Mouse (Mus musculus): ENCODE results near the gene Plxnc1. TPM values are rescaled to one million over a fixed set of nuclear protein-coding genes. Genes with fewer than 3 reads are reported as not detected.

Plxnc1 gene
- 2.3 and 3.9 TPM in 2 replicates for polyA plus RNA-seq (2014; fragmentation: Nextera tagmentation; extraction: Ambion mirVana)

GRCm38 (mm10) chr10:94944691-94945205, at the start of gene Plxnc1:
Gene Plxnc1 (minus strand): TSS chr10:94944835.
- H3K27me3 ChIP-seq (ENCODE audit: control insufficient read depth, insufficient read depth, low read length): peaks cover 29% of the 10 kb centered on the region
- 0% methylated on average over 26 of the region's 57 CpGs for WGBS
- peak within 1 kb of the TSS; percentile 68 for H3K9ac ChIP-seq (ENCODE audit: low read depth, low read length)
- H3K4me3 ChIP-seq (ENCODE audit: low read length): peak within 1 kb of the TSS; percentile 70
- no peaks in the 10 kb centered on the region for H3K36me3 ChIP-seq (ENCODE audit: control insufficient read depth, insufficient read depth, low read length)
- 0 out of 2 replicates have a peak, but pooled peaks cover 5% of the 10 kb centered on the region for H3K4me1 ChIP-seq (ENCODE audit: control insufficient read depth, insufficient read depth, low read length)
- no peaks in the 10 kb centered on the region for H3K9me3 ChIP-seq (ENCODE audit: control insufficient read depth, low read length)
- H3K27ac ChIP-seq (ENCODE audit: low read depth, low read length): no peak within 1 kb of the TSS
- peak within 1 kb of the TSS; percentile 97 for H3K4me2 ChIP-seq (replicated peaks; ENCODE audit: low read depth, low read length)
- peak; percentile 40; the same call in 1 of the 2 replicates for ATAC-seq (ENCODE audit: low FRiP score, low TSS enrichment)

- Histone ChIP-seq H3K9ac (ENCODE audit: low read depth, low read length) (no peak overlapping the region), H3K4me3 (ENCODE audit: low read length) (no peak overlapping the region), H3K4me1 (ENCODE audit: control insufficient read depth, insufficient read depth, low read length) (no peaks in the 10 kb centered on the region), H3K4me2 (replicated peaks; ENCODE audit: low read depth, low read length) (peak overlapping the region; percentile 21; the same call in 1 of the 2 replicates), H3K27ac (ENCODE audit: low read depth, low read length) (no peak overlapping the region), H3K36me3 (ENCODE audit: control insufficient read depth, insufficient read depth, low read length) (no peaks in the 10 kb centered on the region), H3K9me3 (ENCODE audit: control insufficient read depth, low read length) (no peaks in the 10 kb centered on the region), H3K27me3 (ENCODE audit: control insufficient read depth, insufficient read depth, low read length) (no peaks in the 10 kb centered on the region)
- 14% methylated on average over 9 of the region's 9 CpGs for whole genome bisulfite sequencing
- ATAC-seq (ENCODE audit: low FRiP score, low TSS enrichment): peak; percentile 53
Observed at GRCm38 (mm10) chr10:94992127-94992526, 47.5 kb upstream of the Plxnc1 start.

GRCm38 (mm10) chr10:94991564-94992097, 47.0 kb upstream of the Plxnc1 start:
- H3K4me2 ChIP-seq (replicated peaks; ENCODE audit: low read depth, low read length): peak overlapping the region; percentile 21
- H3K9me3 ChIP-seq (ENCODE audit: control insufficient read depth, low read length): no peaks in the 10 kb centered on the region
- 13% methylated on average over 17 of the region's 17 CpGs for WGBS
- ATAC-seq (ENCODE audit: low FRiP score, low TSS enrichment): peak; percentile 61; the same call in 1 of the 2 replicates
- no peak overlapping the region for H3K27ac ChIP-seq (ENCODE audit: low read depth, low read length)
- no peaks in the 10 kb centered on the region for H3K4me1 ChIP-seq (ENCODE audit: control insufficient read depth, insufficient read depth, low read length)
- H3K9ac ChIP-seq (ENCODE audit: low read depth, low read length): no peak overlapping the region
- no peaks in the 10 kb centered on the region for H3K36me3 ChIP-seq (ENCODE audit: control insufficient read depth, insufficient read depth, low read length)
- no peaks in the 10 kb centered on the region for H3K27me3 ChIP-seq (ENCODE audit: control insufficient read depth, insufficient read depth, low read length)
- H3K4me3 ChIP-seq (ENCODE audit: low read length): peak overlapping the region; percentile 0; the same call in 1 of the 2 replicates

GRCm38 (mm10) chr10:94990768-94991563, 46.3 kb upstream of the Plxnc1 start:
- H3K27ac ChIP-seq (ENCODE audit: low read depth, low read length): no peak overlapping the region
- 25% methylated on average over 17 of the region's 17 CpGs for WGBS
- no peaks in the 10 kb centered on the region for H3K27me3 ChIP-seq (ENCODE audit: control insufficient read depth, insufficient read depth, low read length)
- H3K9ac ChIP-seq (ENCODE audit: low read depth, low read length): no peak overlapping the region
- no peaks in the 10 kb centered on the region for H3K4me1 ChIP-seq (ENCODE audit: control insufficient read depth, insufficient read depth, low read length)
- peak overlapping the region; percentile 21 for H3K4me2 ChIP-seq (replicated peaks; ENCODE audit: low read depth, low read length)
- peak; percentile 59 for ATAC-seq (ENCODE audit: low FRiP score, low TSS enrichment)
- no peaks in the 10 kb centered on the region for H3K9me3 ChIP-seq (ENCODE audit: control insufficient read depth, low read length)
- peak overlapping the region; percentile 0; the same call in 1 of the 2 replicates for H3K4me3 ChIP-seq (ENCODE audit: low read length)
- H3K36me3 ChIP-seq (ENCODE audit: control insufficient read depth, insufficient read depth, low read length): no peaks in the 10 kb centered on the region

- WGBS: 76% methylated on average over 5 of the region's 5 CpGs
- no peak overlapping the region for H3K9ac ChIP-seq (ENCODE audit: low read depth, low read length)
- H3K4me2 ChIP-seq (replicated peaks; ENCODE audit: low read depth, low read length): no peak overlapping the region
- no peak overlapping the region for H3K27ac ChIP-seq (ENCODE audit: low read depth, low read length)
- H3K9me3 ChIP-seq (ENCODE audit: control insufficient read depth, low read length): no peaks in the 10 kb centered on the region
- no peaks in the 10 kb centered on the region for H3K36me3 ChIP-seq (ENCODE audit: control insufficient read depth, insufficient read depth, low read length)
- no peak overlapping the region for H3K4me3 ChIP-seq (ENCODE audit: low read length)
- no peak for ATAC-seq (ENCODE audit: low FRiP score, low TSS enrichment)
- no peaks in the 10 kb centered on the region for H3K4me1 ChIP-seq (ENCODE audit: control insufficient read depth, insufficient read depth, low read length)
- H3K27me3 ChIP-seq (ENCODE audit: control insufficient read depth, insufficient read depth, low read length): no peaks in the 10 kb centered on the region
Observed at GRCm38 (mm10) chr10:94989321-94989720, 44.7 kb upstream of the Plxnc1 start.

- no peaks in the 10 kb centered on the region for H3K36me3 ChIP-seq (ENCODE audit: control insufficient read depth, insufficient read depth, low read length)
- 63% methylated on average over 1 of the region's 1 CpGs for WGBS
- H3K27me3 ChIP-seq (ENCODE audit: control insufficient read depth, insufficient read depth, low read length): no peaks in the 10 kb centered on the region
- no peak overlapping the region for H3K27ac ChIP-seq (ENCODE audit: low read depth, low read length)
- no peaks in the 10 kb centered on the region; the same call in 1 of the 2 replicates for H3K4me1 ChIP-seq (ENCODE audit: control insufficient read depth, insufficient read depth, low read length)
- no peak overlapping the region for H3K4me3 ChIP-seq (ENCODE audit: low read length)
- H3K9me3 ChIP-seq (ENCODE audit: control insufficient read depth, low read length): no peaks in the 10 kb centered on the region
- no peak for ATAC-seq (ENCODE audit: low FRiP score, low TSS enrichment)
- H3K4me2 ChIP-seq (replicated peaks; ENCODE audit: low read depth, low read length): no peak overlapping the region
- H3K9ac ChIP-seq (ENCODE audit: low read depth, low read length): no peak overlapping the region
Observed at GRCm38 (mm10) chr10:94985103-94985502, 40.5 kb upstream of the Plxnc1 start.

GRCm38 (mm10) chr10:94982528-94982927, 37.9 kb upstream of the Plxnc1 start:
- no peak overlapping the region for H3K4me3 ChIP-seq (ENCODE audit: low read length)
- no peak overlapping the region for H3K27ac ChIP-seq (ENCODE audit: low read depth, low read length)
- WGBS: 65% methylated on average over 8 of the region's 8 CpGs
- H3K4me1 ChIP-seq (ENCODE audit: control insufficient read depth, insufficient read depth, low read length): no peaks in the 10 kb centered on the region; the same call in 1 of the 2 replicates
- no peak overlapping the region for H3K9ac ChIP-seq (ENCODE audit: low read depth, low read length)
- H3K9me3 ChIP-seq (ENCODE audit: control insufficient read depth, low read length): no peaks in the 10 kb centered on the region
- H3K4me2 ChIP-seq (replicated peaks; ENCODE audit: low read depth, low read length): no peak overlapping the region
- H3K36me3 ChIP-seq (ENCODE audit: control insufficient read depth, insufficient read depth, low read length): no peaks in the 10 kb centered on the region
- H3K27me3 ChIP-seq (ENCODE audit: control insufficient read depth, insufficient read depth, low read length): no peaks in the 10 kb centered on the region
- no peak for ATAC-seq (ENCODE audit: low FRiP score, low TSS enrichment)

GRCm38 (mm10) chr10:94981466-94982138, 37.0 kb upstream of the Plxnc1 start:
- no peak for ATAC-seq (ENCODE audit: low FRiP score, low TSS enrichment)
- Histone ChIP-seq H3K4me2 (replicated peaks; ENCODE audit: low read depth, low read length) (no peak overlapping the region), H3K27me3 (ENCODE audit: control insufficient read depth, insufficient read depth, low read length) (no peaks in the 10 kb centered on the region), H3K27ac (ENCODE audit: low read depth, low read length) (no peak overlapping the region), H3K4me1 (ENCODE audit: control insufficient read depth, insufficient read depth, low read length) (no peaks in the 10 kb centered on the region; the same call in 1 of the 2 replicates), H3K9me3 (ENCODE audit: control insufficient read depth, low read length) (no peaks in the 10 kb centered on the region), H3K9ac (ENCODE audit: low read depth, low read length) (no peak overlapping the region), H3K36me3 (ENCODE audit: control insufficient read depth, insufficient read depth, low read length) (no peaks in the 10 kb centered on the region), H3K4me3 (ENCODE audit: low read length) (no peak overlapping the region)
- 49% methylated on average over 12 of the region's 12 CpGs for WGBS

All from kidney, embryonic 14.5 days (tissue).